Mouse (Mus musculus) forelimb bud, embryonic 11.5 days (tissue): ENCODE results near the gene Hoxb5.

Experiments
- DNase-seq: peaks from one replicate; pipeline ENCODE4 v3.0.0-alpha.2; 2012; ENCODE audit warnings: low read depth, low spot score

Hoxb5 gene

GRCm38 (mm10) chr11:96319071-96319902, 16.2 kb downstream of the Hoxb5 start:
- peak; percentile 86 for DNase-seq

- DNase-seq: no peak
These were observed 16.8 kb downstream of the Hoxb5 start for GRCm38 (mm10) chr11:96319910-96320309.

GRCm38 (mm10) chr11:96320688-96321087, 17.6 kb downstream of the Hoxb5 start:
- no peak for DNase-seq

- no peak for DNase-seq
These were observed 18.7 kb downstream of the Hoxb5 start for GRCm38 (mm10) chr11:96321846-96322245.

DNA sequence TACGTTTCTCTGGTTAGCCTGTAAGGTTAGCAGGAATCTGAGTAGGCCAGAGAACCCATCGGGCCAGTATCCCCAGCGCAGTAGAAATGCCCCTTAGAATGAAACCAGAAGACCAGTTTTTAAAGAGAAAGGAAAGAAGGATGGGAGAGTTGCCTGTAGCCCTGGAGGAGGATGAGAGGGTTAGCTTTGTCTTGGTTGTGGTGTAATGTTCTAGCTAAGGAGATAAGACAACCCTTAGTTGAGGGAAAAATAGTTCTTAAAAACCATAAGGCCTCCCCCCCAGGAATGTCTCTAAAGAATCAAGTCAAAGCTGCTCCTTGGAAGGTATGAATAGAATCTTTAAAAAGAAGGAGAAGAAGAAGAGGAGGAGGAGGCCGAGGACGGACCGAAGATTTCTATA, 19.6 kb downstream of the Hoxb5 start:
- DNase-seq: no peak

DNA sequence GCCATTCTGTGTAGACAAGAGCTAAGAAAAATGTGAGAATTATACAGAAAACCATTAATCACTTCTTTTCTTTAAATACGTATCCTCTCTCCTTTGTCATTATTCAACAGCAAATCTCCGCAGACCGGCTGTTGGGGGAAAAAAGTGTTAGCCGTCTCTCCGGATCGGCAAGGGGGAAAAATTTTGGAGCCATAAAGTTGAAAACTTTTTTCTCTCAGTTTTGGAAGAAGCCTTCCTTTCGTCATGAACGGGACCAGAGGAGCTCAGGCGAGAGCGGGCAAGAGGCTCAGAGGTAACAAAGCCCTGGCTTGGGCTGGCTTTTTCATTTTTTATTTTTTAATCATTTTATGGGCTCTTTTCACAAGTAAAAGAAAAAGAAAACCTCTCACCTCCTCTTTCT, 20.0 kb downstream of the Hoxb5 start, which contains the start of gene Hoxb3:
TSS of gene Hoxb3 (plus strand) at position 173 of the 400 bp plus-strand sequence.
- no peak for DNase-seq

DNA sequence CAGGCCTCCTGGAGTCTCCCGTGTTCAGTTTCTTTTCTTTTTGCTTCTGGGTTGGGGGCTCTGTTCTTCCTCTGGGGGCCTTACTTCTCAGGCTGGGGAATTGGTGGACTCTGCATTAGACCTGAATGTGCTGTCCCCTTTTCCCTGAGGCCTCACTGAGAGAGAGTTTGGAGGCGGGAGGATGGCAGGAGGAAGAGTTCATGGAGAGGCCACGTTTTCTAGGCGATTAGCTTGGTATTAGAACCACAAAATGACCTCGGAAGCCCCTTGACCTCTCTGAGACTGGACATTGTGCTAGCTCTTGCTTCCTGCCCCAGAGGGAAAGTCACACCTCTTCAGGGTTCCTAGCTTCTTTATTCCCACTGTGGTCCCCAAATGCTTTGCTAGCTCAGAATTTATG, 21.0 kb downstream of the Hoxb5 start:
- no peak for DNase-seq

GRCm38 (mm10) chr11:96324965-96325364, 21.8 kb downstream of the Hoxb5 start:
- no peak for DNase-seq

DNA sequence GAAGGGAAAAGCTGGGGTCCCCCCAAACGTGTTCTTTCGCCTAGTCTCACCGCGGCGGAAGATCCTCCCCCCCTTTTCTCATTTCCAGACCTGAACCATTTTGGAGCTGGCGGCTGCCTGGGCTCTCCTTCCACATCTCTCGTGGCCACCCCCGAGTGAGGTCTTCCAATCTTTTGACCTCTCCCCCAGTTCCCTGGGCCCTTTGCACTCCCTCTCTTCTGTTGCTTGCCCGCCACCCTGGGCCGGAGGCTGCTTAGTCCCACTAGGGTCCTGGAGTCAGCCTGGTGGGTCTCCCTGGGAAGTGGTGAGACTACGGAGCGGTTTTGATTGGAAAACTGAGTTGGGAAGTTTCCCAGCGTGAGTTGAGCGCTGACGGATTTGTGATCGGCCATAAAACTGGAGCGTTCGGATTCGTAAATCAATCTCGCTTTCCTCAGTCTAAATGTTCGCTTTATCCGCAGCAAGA, 22.6 kb downstream of the Hoxb5 start:
- peak; percentile 77 for DNase-seq

GRCm38 (mm10) chr11:96326705-96327104, 23.6 kb downstream of the Hoxb5 start:
- no peak for DNase-seq

GRCm38 (mm10) chr11:96327122-96327521, 24.0 kb downstream of the Hoxb5 start:
- DNase-seq: no peak

GRCm38 (mm10) chr11:96327750-96328149, 24.6 kb downstream of the Hoxb5 start:
- no peak for DNase-seq

- no peak for DNase-seq
These were observed 25.5 kb downstream of the Hoxb5 start for GRCm38 (mm10) chr11:96328605-96329004.

DNA sequence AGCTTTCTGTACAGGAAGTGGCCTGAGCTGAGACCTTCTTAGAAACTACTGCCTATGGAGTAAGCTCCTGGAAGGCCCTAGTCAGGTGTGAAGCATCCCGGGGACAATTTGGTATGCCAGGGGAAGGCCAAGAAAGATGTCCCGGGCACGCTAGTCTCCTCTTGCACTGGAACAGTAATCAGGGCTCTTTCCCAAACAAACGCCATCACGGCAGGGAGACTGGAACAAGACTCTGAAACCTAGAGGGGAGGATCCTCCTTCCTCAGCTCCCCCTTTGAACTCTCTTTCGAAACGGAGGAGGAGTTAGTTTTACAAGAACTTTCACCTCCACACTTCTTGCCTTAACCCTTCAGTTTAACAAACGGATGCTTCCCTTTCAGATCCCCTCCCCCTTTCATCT, 29.0 kb downstream of the Hoxb5 start:
- no peak for DNase-seq

- DNase-seq: no peak
These were observed 29.5 kb downstream of the Hoxb5 start for GRCm38 (mm10) chr11:96332618-96333032.

- DNase-seq: no peak
These were observed 30.3 kb downstream of the Hoxb5 start for GRCm38 (mm10) chr11:96333241-96334001.

GRCm38 (mm10) chr11:96334002-96334364, 30.8 kb downstream of the Hoxb5 start:
- DNase-seq: no peak

DNA sequence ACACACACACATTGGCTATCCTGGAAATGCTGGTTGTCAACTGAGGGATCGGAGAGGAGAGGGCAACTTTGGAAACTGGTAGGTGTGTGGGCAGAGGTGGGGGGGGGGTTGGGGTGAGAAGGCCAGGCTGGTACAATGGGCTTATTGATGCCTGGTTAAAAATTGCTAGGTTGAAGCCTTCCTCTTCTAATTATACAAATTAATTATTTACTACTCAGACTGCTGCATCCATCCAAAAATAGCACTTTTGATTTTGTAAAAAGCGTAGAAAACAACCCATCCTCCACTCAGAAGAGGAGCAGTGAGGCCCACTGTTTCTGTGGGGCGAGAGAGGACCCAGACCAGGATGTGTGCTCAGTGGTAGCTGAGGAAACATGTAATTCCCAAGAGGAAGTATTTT, 31.9 kb downstream of the Hoxb5 start:
- no peak for DNase-seq

- no peak for DNase-seq
These were observed 33.5 kb downstream of the Hoxb5 start for GRCm38 (mm10) chr11:96336597-96336996.

DNA sequence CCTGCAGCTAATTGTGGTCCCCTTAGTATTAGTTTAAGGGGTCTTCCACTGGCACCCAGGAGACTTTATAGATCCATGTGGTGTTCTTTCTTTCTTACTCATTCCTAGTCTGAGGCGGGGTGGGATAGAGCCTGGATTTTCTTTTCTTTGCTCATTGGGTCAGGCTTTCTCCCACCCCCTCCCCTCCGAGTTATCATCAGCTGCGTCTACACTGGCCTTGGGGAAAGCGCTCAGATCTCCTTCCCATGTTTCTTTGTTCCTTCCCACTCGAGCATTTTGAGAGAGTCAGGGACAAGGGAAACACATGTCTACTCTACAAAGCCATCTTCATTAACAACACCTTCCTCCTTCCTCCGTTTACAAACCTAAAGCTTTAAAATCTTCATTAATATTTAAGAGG, 33.9 kb downstream of the Hoxb5 start:
- DNase-seq: no peak

GRCm38 (mm10) chr11:96338957-96339855, 36.1 kb downstream of the Hoxb5 start:
- DNase-seq: no peak
